Mouse (Mus musculus) forebrain, postnatal 0 days (tissue): Measurements from ENCODE around the gene Dusp28. TPM values are rescaled to one million over a fixed set of nuclear protein-coding genes. Genes with fewer than 3 reads are reported as not detected.

ENCODE experiments used
- ATAC-seq: fragments of 200-750 bp; cut with Nextera tagmentation; 2 replicates; pipeline ENCODE4 v1.8.0; 2017; ENCODE audit warnings: mild to moderate bottlenecking, moderate library complexity
- DNase-seq: peaks from one replicate; pipeline ENCODE4 v3.0.0-alpha.2; 2015
- H3K27ac ChIP-seq: fragments of 300-500 bp; sonication (generic); 2 replicates; pipeline ENCODE4 v1.5.1; 2014; ENCODE audit warnings: low read depth, mild to moderate bottlenecking, antibody characterized with exemption, low read length, moderate library complexity, mixed read lengths
- H3K27me3 ChIP-seq: fragments of 300-500 bp; sonication (generic); 2 replicates; pipeline ENCODE4 v1.6.1; 2014; ENCODE audit warnings: mild to moderate bottlenecking, low read length, mixed read lengths; ENCODE audit not compliant: insufficient read depth
- H3K36me3 ChIP-seq: fragments of 300-500 bp; sonication (generic); 2 replicates; pipeline ENCODE4 v1.6.1; 2014; ENCODE audit warnings: mild to moderate bottlenecking, moderate library complexity; ENCODE audit not compliant: insufficient read depth
- H3K4me1 ChIP-seq: fragments of 300-500 bp; sonication (generic); 2 replicates; pipeline ENCODE4 v1.6.1; 2014; ENCODE audit warnings: antibody characterized with exemption; ENCODE audit not compliant: insufficient read depth
- H3K4me2 ChIP-seq: fragments of 300-500 bp; sonication (generic); 2 replicates; pipeline ENCODE4 v1.6.1; 2014; ENCODE audit warnings: low read depth, mild to moderate bottlenecking, moderate library complexity
- H3K4me3 ChIP-seq: fragments of 300-500 bp; sonication (generic); 2 replicates; pipeline ENCODE4 v1.5.1; 2014; ENCODE audit warnings: low read depth, low read length, mixed read lengths
- H3K9ac ChIP-seq: fragments of 300-500 bp; sonication (generic); 2 replicates; pipeline ENCODE4 v1.6.1; 2014; ENCODE audit warnings: mild to moderate bottlenecking
- H3K9me3 ChIP-seq: fragments of 300-500 bp; sonication (generic); 2 replicates; pipeline ENCODE4 v1.6.1; 2016; ENCODE audit warnings: low read length
- CTCF ChIP-seq: sonication (generic); IDR thresholded peaks from 2 replicates; pipeline ENCODE4 v1.5.1; 2016; ENCODE audit warnings: antibody characterized with exemption, control low read depth, low read depth
- WGBS: fragments of 180-500 bp; shearing (Covaris S2); extraction: QIAGEN DNeasy Blood & Tissue Kit; methylation state at CpG from one replicate; pipeline ENCODE4 v1.1.7; 2014; 5-methylcytosine and 5-hydroxymethylcytosine counted together
- polyA plus RNA-seq: library from polyadenylated mRNA; unstranded; fragments of >200 nt; fragmentation: Nextera tagmentation; extraction: Ambion mirVana; gene quantifications from 2 replicates; pipeline ENCODE4 v1.2.1, GENCODE M21; 2015
- total RNA-seq: library from RNA; depleted of rRNA; stranded (reverse); fragments of >200 nt; gene quantifications from 2 replicates; pipeline ENCODE4 v1.2.3, GENCODE M21; 2014

The Dusp28 gene
- total and polyA plus RNA-seq, 2 experiments from 2014 or later = 22.3 to 25.7 TPM

- DNase-seq (no peak), ATAC-seq (no peak)
- TF ChIP-seq CTCF = no peak
- no peaks in the 10 kb centered on the region for H3K9me3 ChIP-seq
- 78% methylated on average over 4 of the region's 4 CpGs for WGBS
- H3K4me1 ChIP-seq = peaks cover 21% of the 10 kb centered on the region
- H3K27ac ChIP-seq = no peak overlapping the region
- H3K4me3 ChIP-seq = no peak overlapping the region
- H3K9ac ChIP-seq = no peak overlapping the region
- H3K36me3 ChIP-seq = peaks cover 51% of the 10 kb centered on the region
- no peaks in the 10 kb centered on the region for H3K27me3 ChIP-seq
- no peak overlapping the region for H3K4me2 ChIP-seq
Measured at GRCm38 (mm10) chr1:92914239-92914638, 7.5 kb downstream of the Dusp28 start.

- peaks cover 13% of the 10 kb centered on the region for H3K4me1 ChIP-seq
- H3K9ac ChIP-seq = no peak overlapping the region
- DNase-seq (no peak), ATAC-seq (no peak)
- H3K9me3 ChIP-seq = no peaks in the 10 kb centered on the region
- H3K4me2 ChIP-seq = no peak overlapping the region
- no peaks in the 10 kb centered on the region for H3K27me3 ChIP-seq
- 94% methylated on average over 11 of the region's 11 CpGs for WGBS
- no peak for TF ChIP-seq CTCF
- H3K4me3 ChIP-seq = no peak overlapping the region
- no peak overlapping the region for H3K27ac ChIP-seq
- peaks cover 59% of the 10 kb centered on the region for H3K36me3 ChIP-seq
Measured at GRCm38 (mm10) chr1:92914993-92915392, 8.2 kb downstream of the Dusp28 start.

GRCm38 (mm10) chr1:92916725-92917124 lies 9.9 kb downstream of the Dusp28 start:
- H3K9ac ChIP-seq = no peak overlapping the region
- ATAC-seq = no peak
- peaks cover 11% of the 10 kb centered on the region; the same call in 1 of the 2 replicates for H3K4me1 ChIP-seq
- H3K27ac ChIP-seq = no peak overlapping the region
- H3K9me3 ChIP-seq = no peaks in the 10 kb centered on the region
- H3K4me2 ChIP-seq = no peak overlapping the region
- no peak for DNase-seq
- no peaks in the 10 kb centered on the region for H3K27me3 ChIP-seq
- H3K4me3 ChIP-seq = no peak overlapping the region
- TF ChIP-seq CTCF = no peak
- peaks cover 71% of the 10 kb centered on the region for H3K36me3 ChIP-seq
- 95% methylated on average over 9 of the region's 9 CpGs for WGBS

- no peaks in the 10 kb centered on the region for H3K27me3 ChIP-seq
- no peak for DNase-seq
- H3K36me3 ChIP-seq = peaks cover 70% of the 10 kb centered on the region
- 97% methylated on average over 11 of the region's 11 CpGs for WGBS
- no peaks in the 10 kb centered on the region for H3K9me3 ChIP-seq
- H3K27ac ChIP-seq = no peak overlapping the region
- no peak for ATAC-seq
- TF ChIP-seq CTCF = no peak
- H3K9ac ChIP-seq = no peak overlapping the region
- H3K4me2 ChIP-seq = no peak overlapping the region
- no peak overlapping the region for H3K4me3 ChIP-seq
- no peaks in the 10 kb centered on the region for H3K4me1 ChIP-seq
Measured at GRCm38 (mm10) chr1:92919151-92919550, 12.4 kb downstream of the Dusp28 start.

GRCm38 (mm10) chr1:92919775-92920174 lies 13.0 kb downstream of the Dusp28 start:
- no peaks in the 10 kb centered on the region for H3K4me1 ChIP-seq
- H3K4me3 ChIP-seq = no peak overlapping the region
- H3K9ac ChIP-seq = no peak overlapping the region
- H3K4me2 ChIP-seq = no peak overlapping the region
- no peaks in the 10 kb centered on the region for H3K9me3 ChIP-seq
- TF ChIP-seq CTCF = no peak
- DNase-seq (no peak), ATAC-seq (no peak; the same call in 1 of the 2 replicates)
- H3K36me3 ChIP-seq = peaks cover 64% of the 10 kb centered on the region
- H3K27ac ChIP-seq = no peak overlapping the region
- no peaks in the 10 kb centered on the region for H3K27me3 ChIP-seq
- 66% methylated on average over 12 of the region's 12 CpGs for WGBS

GRCm38 (mm10) chr1:92920474-92921200 lies 13.9 kb downstream of the Dusp28 start:
- no peak overlapping the region for H3K27ac ChIP-seq
- H3K4me1 ChIP-seq = no peaks in the 10 kb centered on the region
- H3K4me2 ChIP-seq = no peak overlapping the region
- TF ChIP-seq CTCF = no peak
- no peak overlapping the region for H3K4me3 ChIP-seq
- DNase-seq = no peak
- peaks cover 56% of the 10 kb centered on the region for H3K36me3 ChIP-seq
- ATAC-seq = no peak
- 85% methylated on average over 7 of the region's 7 CpGs for WGBS
- H3K9me3 ChIP-seq = no peaks in the 10 kb centered on the region
- H3K27me3 ChIP-seq = no peaks in the 10 kb centered on the region
- no peak overlapping the region for H3K9ac ChIP-seq

- Histone ChIP-seq H3K36me3 (peaks cover 47% of the 10 kb centered on the region), H3K27ac (no peak overlapping the region), H3K9ac (no peak overlapping the region), H3K4me2 (no peak overlapping the region), H3K4me1 (no peaks in the 10 kb centered on the region), H3K9me3 (no peaks in the 10 kb centered on the region), H3K27me3 (no peaks in the 10 kb centered on the region), H3K4me3 (no peak overlapping the region)
- no peak for DNase-seq
- ATAC-seq = no peak
- no peak for TF ChIP-seq CTCF
- WGBS = 90% methylated on average over 4 of the region's 4 CpGs
Measured at GRCm38 (mm10) chr1:92921496-92921895, 14.7 kb downstream of the Dusp28 start.
